Mouse (Mus musculus) spleen, embryonic (tissue): ENCODE measurements around the gene C1galt1c1.

Experiments used
- CTCF ChIA-PET: fragments of 350-600 bp; sonication (Branson Sonifier 250); formaldehyde crosslinking; loops from one replicate; lab custom pipeline; 2022; lab: Charles Lee

C1galt1c1 gene

GRCm38 (mm10) chrX:38634801-38635637, at the start of gene C1galt1c1:
Gene C1galt1c1 (minus strand): TSS chrX:38635087.
- CTCF ChIA-PET, result no interaction called here

DNA sequence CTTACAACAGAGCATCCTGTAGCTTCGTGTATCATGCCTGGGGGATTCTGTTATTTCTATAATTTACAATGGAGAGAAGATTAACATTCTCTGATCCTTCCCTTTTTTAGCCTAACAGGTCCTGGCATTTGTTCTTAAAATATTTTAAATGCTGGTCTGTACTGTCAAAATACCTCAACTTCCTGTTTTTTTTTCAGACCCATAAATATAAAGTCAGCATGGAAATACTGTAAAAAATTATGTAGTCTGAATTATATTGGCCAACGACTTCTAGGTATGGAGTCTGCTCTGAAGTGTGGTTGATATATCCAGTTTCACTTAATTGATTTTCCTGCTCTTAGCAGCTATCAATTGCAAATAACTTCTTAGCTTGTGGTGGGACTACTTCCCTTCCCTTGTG, 47.1 kb upstream of the C1galt1c1 start:
- CTCF ChIA-PET, result no interaction called here

- CTCF ChIA-PET, result no interaction called here
Observed at GRCm38 (mm10) chrX:38669111-38669903, 34.4 kb upstream of the C1galt1c1 start.

GRCm38 (mm10) chrX:38656206-38656883, 21.5 kb upstream of the C1galt1c1 start:
- CTCF ChIA-PET, result no interaction called here

GRCm38 (mm10) chrX:38654681-38655080, 19.8 kb upstream of the C1galt1c1 start:
- CTCF ChIA-PET, result interaction anchor here (0.5 kb wide), 1 partner anchor 8 kb away, joined by 4 read pairs; no protein-coding TSS in a partner anchor

- CTCF ChIA-PET, result interaction anchor here (0.5 kb wide), 1 partner anchor 77 kb away, joined by 4 read pairs; no protein-coding TSS in a partner anchor
Observed at GRCm38 (mm10) chrX:38653181-38653580, 18.3 kb upstream of the C1galt1c1 start.

DNA sequence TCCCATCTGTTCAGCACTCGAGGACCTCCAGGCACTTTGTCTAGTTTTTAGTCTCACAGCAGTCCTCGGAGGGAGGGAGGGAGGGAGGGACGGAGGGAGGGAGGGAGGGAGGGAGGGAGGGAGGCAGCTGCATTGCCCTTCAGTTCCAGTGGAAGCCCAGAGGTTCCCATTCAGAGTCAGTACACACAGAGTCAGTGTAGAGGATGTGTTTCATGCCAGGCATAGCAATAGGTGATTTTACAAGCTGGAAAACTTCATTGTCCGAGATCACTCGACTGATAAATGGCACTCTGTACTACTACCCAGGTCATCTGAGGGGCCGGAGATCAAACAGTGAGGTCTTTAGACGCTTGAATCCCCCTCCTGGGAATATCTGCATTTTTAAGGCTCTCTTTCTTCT, 16.3 kb upstream of the C1galt1c1 start:
- CTCF ChIA-PET, result no interaction called here

DNA sequence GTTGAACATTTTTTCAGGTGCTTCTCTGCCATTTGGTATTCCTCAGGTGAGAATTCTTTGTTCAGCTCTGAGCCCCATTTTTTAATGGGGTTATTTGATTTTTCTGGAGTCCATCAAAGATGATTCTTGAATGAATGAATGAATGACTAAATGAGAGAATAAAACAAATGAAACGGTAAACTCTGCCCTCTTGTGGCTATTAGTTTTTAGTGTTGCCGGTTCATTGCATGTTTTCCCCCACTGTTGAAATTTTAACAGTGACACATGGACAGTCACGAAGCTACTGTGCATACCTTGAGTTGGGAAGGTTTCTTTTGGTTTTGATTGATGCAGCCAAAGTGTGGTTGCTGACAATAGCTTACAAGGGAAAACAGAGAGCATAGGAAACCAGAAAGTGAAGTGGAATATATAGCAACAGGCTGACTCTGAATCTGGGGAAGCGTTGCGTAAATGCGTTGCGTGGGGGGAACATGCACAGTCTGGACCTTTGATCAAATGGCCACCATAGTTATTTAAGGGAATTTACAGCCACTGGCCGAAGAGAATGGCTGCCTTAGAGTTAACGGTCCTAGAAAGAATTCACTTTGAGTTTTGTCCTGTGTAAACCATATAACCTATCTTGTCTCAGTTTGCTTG, 15.6 kb upstream of the C1galt1c1 start:
- CTCF ChIA-PET, result interaction anchor here (0.6 kb wide), 1 partner anchor 571 kb away, joined by 9 read pairs; no protein-coding TSS in a partner anchor

DNA sequence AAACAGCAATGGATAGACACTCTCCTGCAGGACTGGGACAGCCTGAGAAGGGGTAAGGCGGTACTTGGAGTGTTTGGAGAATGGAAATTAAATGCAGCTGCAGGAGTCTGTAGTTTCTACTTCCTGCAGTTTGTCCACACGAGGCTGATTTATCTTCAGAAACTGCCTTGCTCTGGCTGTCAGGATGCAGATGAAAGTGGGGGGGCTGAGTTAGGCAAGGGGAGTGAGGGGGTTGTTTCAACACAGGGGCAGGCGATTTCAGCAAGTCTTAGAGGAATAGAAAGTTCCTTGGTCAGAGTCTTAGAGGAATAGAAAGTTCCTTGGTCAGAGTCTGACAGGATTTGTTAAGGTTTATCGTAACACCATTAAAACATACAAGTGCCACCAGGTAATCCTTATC, 7.3 kb upstream of the C1galt1c1 start:
- CTCF ChIA-PET, result no interaction called here

DNA sequence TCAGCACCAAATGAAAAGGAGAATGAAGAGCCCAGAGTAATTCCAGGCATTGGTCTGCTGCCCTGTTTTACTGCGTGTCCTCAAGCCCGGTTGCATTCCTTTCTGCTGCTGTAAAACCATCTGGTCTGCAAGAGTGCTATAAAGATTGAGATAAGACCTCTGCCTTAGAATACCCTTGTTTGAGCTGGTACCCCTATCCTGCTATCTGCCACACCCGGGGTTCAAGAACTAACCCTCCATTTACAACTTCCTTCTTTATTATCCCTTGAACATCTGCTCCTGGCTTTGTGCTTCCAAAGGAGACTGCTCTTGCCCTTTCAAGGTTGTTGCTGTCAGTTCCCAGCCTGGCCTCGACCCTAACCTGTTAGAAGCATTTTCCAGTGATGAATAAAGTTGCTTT, 6.5 kb upstream of the C1galt1c1 start:
- CTCF ChIA-PET, result no interaction called here

DNA sequence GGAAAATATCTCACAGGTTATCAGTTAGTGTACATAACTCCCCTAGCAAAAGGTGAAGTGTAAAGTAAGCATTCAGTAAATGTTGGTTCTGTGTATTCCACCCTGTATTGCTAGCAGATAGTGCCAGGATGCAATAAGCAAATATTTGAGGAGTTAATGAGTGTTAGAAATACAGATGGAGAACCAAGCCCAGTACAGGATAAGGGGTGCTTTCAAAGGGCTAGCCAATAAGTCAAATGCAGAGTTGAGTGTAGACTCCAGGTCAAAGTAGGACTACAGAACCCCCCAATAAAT, 698 bp upstream of the C1galt1c1 start:
- CTCF ChIA-PET, result no interaction called here

GRCm38 (mm10) chrX:38600995-38601369, 33.9 kb downstream of the C1galt1c1 start:
- CTCF ChIA-PET, result no interaction called here

DNA sequence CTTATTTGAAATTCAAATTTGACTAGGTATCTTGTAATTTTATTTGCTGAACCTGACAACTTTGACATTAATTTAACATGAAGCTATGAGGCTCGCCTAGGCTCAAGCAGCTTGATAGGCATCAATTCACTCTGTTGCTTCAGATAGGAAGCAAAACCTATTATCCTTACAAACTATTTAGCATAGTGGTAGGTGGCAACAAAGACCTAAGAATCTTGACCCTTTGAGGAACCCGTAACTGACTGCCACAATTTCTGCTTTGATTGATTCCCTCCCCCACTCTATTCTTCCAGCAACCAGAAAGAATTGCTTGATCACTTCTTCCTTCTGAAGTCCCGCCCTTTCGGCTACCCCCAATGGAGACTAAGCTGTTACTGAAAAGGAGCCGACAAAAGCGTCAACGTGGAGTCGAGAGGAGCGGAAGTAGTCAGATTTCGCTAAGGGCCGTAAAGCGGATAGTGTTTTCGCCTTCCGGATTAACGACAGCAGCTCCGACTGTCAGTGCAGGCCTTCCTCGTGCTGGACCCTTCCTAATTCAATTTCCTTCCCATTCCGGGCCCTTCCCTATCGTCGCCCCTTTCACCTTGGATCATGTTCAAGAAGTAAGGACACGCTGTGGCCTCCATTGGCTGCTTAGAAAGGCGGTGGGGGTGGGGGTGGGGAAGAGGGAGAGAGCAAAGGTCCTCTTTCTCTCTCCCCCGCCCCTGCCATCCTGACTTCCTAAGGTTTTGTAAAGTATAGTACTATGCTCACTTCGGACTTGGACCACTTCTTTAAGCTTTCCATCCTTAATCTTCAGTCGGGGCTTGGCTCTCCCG, 34.5 kb downstream of the C1galt1c1 start, which contains the start of gene Mcts1:
Mcts1 (plus strand) TSS at position 402 of the 818 bp plus-strand sequence.
- CTCF ChIA-PET, result interaction anchor here (0.6 kb wide), 1 partner anchor 8 kb away, joined by 8 read pairs; no protein-coding TSS in a partner anchor

DNA sequence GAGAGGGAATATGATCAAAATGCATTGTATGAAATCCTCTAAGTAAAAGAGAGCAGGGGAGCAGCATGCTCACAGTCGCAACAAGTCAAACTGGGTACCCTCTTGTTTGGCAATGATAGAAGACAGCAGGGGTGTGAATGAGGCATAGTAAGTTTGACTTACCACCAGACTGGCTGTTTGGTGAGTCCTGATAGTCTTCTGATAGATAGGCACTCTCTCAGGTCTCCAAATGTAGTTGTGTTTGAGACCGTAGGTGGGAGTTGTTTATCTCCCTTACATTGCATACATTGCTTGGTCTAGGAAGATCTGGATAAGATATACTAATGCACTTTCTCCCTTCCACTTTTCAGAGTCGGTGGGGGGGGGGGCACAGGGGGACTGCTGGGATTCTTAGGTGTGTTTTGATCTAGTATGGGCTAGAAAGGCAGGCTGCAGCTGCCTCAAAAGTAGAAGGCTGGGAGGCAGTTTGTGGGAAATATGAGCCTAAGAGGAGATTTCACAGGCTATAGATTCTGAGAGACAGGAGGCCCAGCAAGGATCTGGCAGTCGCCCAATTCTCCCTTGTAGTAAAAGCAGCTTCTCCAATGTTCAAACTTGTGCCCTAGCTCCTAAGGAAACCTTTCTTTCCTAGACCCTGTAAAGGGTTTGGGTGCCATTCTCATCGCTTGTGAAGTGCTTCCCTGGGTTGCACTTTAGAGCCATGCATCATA, 41.6 kb downstream of the C1galt1c1 start:
- CTCF ChIA-PET, result interaction anchor here (0.6 kb wide), 1 partner anchor 7 kb away, joined by 8 read pairs; the partner anchor contains the start of gene Mcts1

GRCm38 (mm10) chrX:38591749-38592148, 43.1 kb downstream of the C1galt1c1 start:
- CTCF ChIA-PET, result no interaction called here

DNA sequence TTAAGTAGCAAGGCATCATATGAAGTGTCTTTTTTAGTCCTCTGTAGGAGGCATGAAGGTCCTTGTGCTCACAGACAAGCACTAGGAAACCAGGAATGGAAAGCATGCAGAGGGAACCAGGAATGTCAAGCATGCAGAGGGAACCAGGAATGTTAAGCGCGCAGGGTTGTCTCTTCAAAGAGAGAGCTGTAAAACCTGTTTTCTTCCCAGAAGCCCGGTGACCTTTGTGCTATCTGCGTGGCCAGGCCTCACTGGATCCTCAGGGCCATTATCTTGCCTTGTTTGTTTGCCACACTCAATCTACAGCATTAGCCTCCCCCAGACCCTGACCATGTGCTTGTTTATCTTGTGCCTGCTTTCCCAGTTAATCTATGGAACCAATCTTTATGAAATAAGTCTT, 45.1 kb downstream of the C1galt1c1 start:
- CTCF ChIA-PET, result no interaction called here

- CTCF ChIA-PET, result no interaction called here
Observed at GRCm38 (mm10) chrX:38583261-38583660, 51.6 kb downstream of the C1galt1c1 start.

- CTCF ChIA-PET, result no interaction called here
Observed at GRCm38 (mm10) chrX:38581140-38581539, 53.7 kb downstream of the C1galt1c1 start.
